Mouse (Mus musculus) kidney, adult 2 months (tissue): Measurements from ENCODE around the gene Nxpe4. TPM values are rescaled to one million over a fixed set of nuclear protein-coding genes. Genes with fewer than 3 reads are reported as not detected.
"Not testable (repeated sequence)": the region's sequence is repeated elsewhere in the genome, so short reads cannot be mapped to it uniquely, and the experiment has no call there.

Experiments used
- DNase-seq: peaks from one replicate; pipeline ENCODE4 v3.0.0; 2021
- H3K27ac ChIP-seq: fragments of 200-500 bp; 2 replicates; pipeline ENCODE4 v1.5.1; 2012; ENCODE audit warnings: low read depth, low read length, control low read depth, inconsistent platforms; ENCODE audit not compliant: insufficient read depth
- H3K27me3 ChIP-seq: fragments of 200-500 bp; replicated peaks from 2 replicates; pipeline ENCODE4 v1.6.1; 2012; ENCODE audit warnings: mild to moderate bottlenecking, moderate library complexity, low read length, inconsistent platforms; ENCODE audit not compliant: control insufficient read depth, insufficient read depth
- H3K36me3 ChIP-seq: fragments of 200-500 bp; 2 replicates; pipeline ENCODE4 v1.6.1; 2012; ENCODE audit warnings: mild to moderate bottlenecking, moderate library complexity, low read length, inconsistent platforms; ENCODE audit not compliant: control insufficient read depth, insufficient read depth
- H3K4me1 ChIP-seq: fragments of 200-500 bp; 2 replicates; pipeline ENCODE4 v1.6.1; 2011; ENCODE audit warnings: low read length; ENCODE audit not compliant: control insufficient read depth, insufficient read depth
- H3K4me3 ChIP-seq: fragments of 200-500 bp; 2 replicates; pipeline ENCODE4 v1.5.1; 2011; ENCODE audit warnings: mild to moderate bottlenecking, low read depth, low read length, control low read depth; ENCODE audit not compliant: insufficient read depth
- CTCF ChIP-seq: fragments of 200-500 bp; conservative IDR thresholded peaks from 2 replicates; pipeline ENCODE4 v1.5.1; 2011; ENCODE audit warnings: low read depth, mild to moderate bottlenecking, control low read depth, low read length, moderate library complexity, mixed read lengths; ENCODE audit not compliant: insufficient read depth, insufficient read length
- POLR2A ChIP-seq: fragments of 200-500 bp; IDR thresholded peaks from one replicate; pipeline ENCODE4 v1.6.1; 2011; ENCODE audit warnings: low read depth, low read length, control low read depth
- WGBS: fragments of 180-500 bp; shearing (Covaris S2); methylation state at CpG from one replicate; pipeline ENCODE4 v1.1.7; 2018; 5-methylcytosine and 5-hydroxymethylcytosine counted together
- polyA plus RNA-seq: library from polyadenylated mRNA; depleted of rRNA; stranded (reverse); fragments of >200 nt; gene quantifications from 2 replicates; pipeline ENCODE4 v1.2.3, GENCODE M21; 2012

Nxpe4 gene
- polyA plus RNA-seq, 1 experiment = 0.95 TPM

GRCm38 (mm10) chr9:48410217-48411035 lies 248.6 kb downstream of the Nxpe4 start:
- no peaks in the 10 kb centered on the region for H3K36me3 ChIP-seq
- no peak overlapping the region for H3K27ac ChIP-seq
- no peaks in the 10 kb centered on the region for H3K27me3 ChIP-seq
- TF ChIP-seq CTCF (no peak), POLR2A (no peak)
- 71% methylated on average over 6 of the region's 6 CpGs for WGBS
- DNase-seq = no peak
- H3K4me3 ChIP-seq = no peak overlapping the region
- H3K4me1 ChIP-seq = no peaks in the 10 kb centered on the region

- Histone ChIP-seq H3K4me1 (no peaks in the 10 kb centered on the region), H3K27ac (no peak overlapping the region), H3K36me3 (no peaks in the 10 kb centered on the region), H3K4me3 (no peak overlapping the region), H3K27me3 (no peaks in the 10 kb centered on the region)
- TF ChIP-seq POLR2A (no peak), CTCF (no peak)
- 86% methylated on average over 2 of the region's 2 CpGs for WGBS
- no peak for DNase-seq
Measured at GRCm38 (mm10) chr9:48413591-48413990, 251.8 kb downstream of the Nxpe4 start.

GRCm38 (mm10) chr9:48417366-48417765 lies 255.5 kb downstream of the Nxpe4 start:
- not testable (repeated sequence) for DNase-seq, H3K27me3 ChIP-seq, H3K4me3 ChIP-seq, H3K27ac ChIP-seq, H3K4me1 ChIP-seq, H3K36me3 ChIP-seq
- 87% methylated on average over 8 of the region's 8 CpGs for WGBS

GRCm38 (mm10) chr9:48417994-48418393 lies 256.2 kb downstream of the Nxpe4 start:
- DNase-seq = no peak
- no peaks in the 10 kb centered on the region for H3K27me3 ChIP-seq
- H3K27ac ChIP-seq = no peak overlapping the region
- no peaks in the 10 kb centered on the region for H3K36me3 ChIP-seq
- TF ChIP-seq POLR2A (no peak), CTCF (no peak)
- H3K4me3 ChIP-seq = no peak overlapping the region
- H3K4me1 ChIP-seq = no peaks in the 10 kb centered on the region
- 69% methylated on average over 3 of the region's 3 CpGs for WGBS

GRCm38 (mm10) chr9:48418397-48418796 lies 256.6 kb downstream of the Nxpe4 start:
- H3K27ac ChIP-seq = no peak overlapping the region
- H3K27me3 ChIP-seq = no peaks in the 10 kb centered on the region
- no peaks in the 10 kb centered on the region for H3K36me3 ChIP-seq
- no peak for TF ChIP-seq POLR2A
- TF ChIP-seq CTCF = no peak
- DNase-seq = no peak
- no peak overlapping the region for H3K4me3 ChIP-seq
- no peaks in the 10 kb centered on the region for H3K4me1 ChIP-seq
- 84% methylated on average over 2 of the region's 2 CpGs for WGBS

- no peak overlapping the region for H3K27ac ChIP-seq
- H3K36me3 ChIP-seq = no peaks in the 10 kb centered on the region
- no peak overlapping the region for H3K4me3 ChIP-seq
- H3K27me3 ChIP-seq = no peaks in the 10 kb centered on the region
- DNase-seq = no peak
- WGBS = 73% methylated on average over 8 of the region's 8 CpGs
- H3K4me1 ChIP-seq = no peaks in the 10 kb centered on the region
- TF ChIP-seq POLR2A (no peak), CTCF (no peak)
Measured at GRCm38 (mm10) chr9:48418829-48419228, 257.0 kb downstream of the Nxpe4 start.

- WGBS = 83% methylated on average over 7 of the region's 7 CpGs
- no peaks in the 10 kb centered on the region for H3K4me1 ChIP-seq
- H3K36me3 ChIP-seq = no peaks in the 10 kb centered on the region
- no peak for DNase-seq
- no peak overlapping the region for H3K4me3 ChIP-seq
- no peak overlapping the region for H3K27ac ChIP-seq
- no peak for TF ChIP-seq CTCF
- TF ChIP-seq POLR2A = no peak
- no peaks in the 10 kb centered on the region for H3K27me3 ChIP-seq
Measured at GRCm38 (mm10) chr9:48420437-48420836, 258.6 kb downstream of the Nxpe4 start.
